Mouse (Mus musculus): ENCODE data around the gene Cyp2c69. TPM values are rescaled to one million over a fixed set of nuclear protein-coding genes. Genes with fewer than 3 reads are reported as not detected.

Cyp2c69 gene
- polyA plus RNA-seq (2014; fragmentation: Illumina TruSeq; extraction: RNeasy Lipid Tissue Mini Kit (QIAGEN cat#74804); ENCODE audit: low read depth, low replicate concordance), result 1,828 TPM

GRCm38 (mm10) chr19:39886699-39887098 lies at the start of gene Cyp2c69:
Gene Cyp2c69, minus strand, starts transcription at chr19:39886799.

DNA sequence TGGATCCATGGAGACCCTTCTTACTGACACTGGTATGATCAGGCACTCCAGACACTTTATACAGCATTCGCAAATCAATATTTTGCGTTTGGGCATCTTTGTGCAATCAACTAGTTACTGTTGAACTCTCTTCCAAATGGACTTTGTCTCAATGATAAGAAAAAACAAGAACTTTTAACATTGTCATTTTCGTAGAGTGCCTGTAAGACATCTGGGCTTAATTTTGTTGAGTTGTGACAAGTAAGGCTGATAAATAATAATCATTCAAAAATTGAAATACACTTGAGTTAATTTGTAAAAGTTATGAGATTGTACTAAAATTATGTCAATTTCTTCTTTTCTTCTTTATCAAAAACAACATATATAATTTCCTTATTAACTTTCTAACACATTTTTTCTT lies 73.9 kb downstream of the Cyp2c69 start, which contains the start of gene Cyp2c40:
Cyp2c40 (minus strand) TSS at position 101 of the 400 bp plus-strand sequence.

Other genes with a start within 250 kb of the Cyp2c69 start
- gene Cyp2c67, start 237.7 kb downstream of the Cyp2c69 start, polyA plus RNA-seq (2014; fragmentation: Illumina TruSeq; extraction: RNeasy Lipid Tissue Mini Kit (QIAGEN cat#74804); ENCODE audit: low read depth, low replicate concordance), result 548 TPM
- gene Cyp2c68, start 145.7 kb downstream of the Cyp2c69 start, polyA plus RNA-seq (2014; fragmentation: Illumina TruSeq; extraction: RNeasy Lipid Tissue Mini Kit (QIAGEN cat#74804); ENCODE audit: low read depth, low replicate concordance), result 1,677 TPM
- 2,458 TPM for gene Cyp2c40, start 74.0 kb downstream of the Cyp2c69 start, polyA plus RNA-seq (2014; fragmentation: Illumina TruSeq; extraction: RNeasy Lipid Tissue Mini Kit (QIAGEN cat#74804); ENCODE audit: low read depth, low replicate concordance)
- gene Cyp2c37, start 105.6 kb upstream of the Cyp2c69 start, polyA plus RNA-seq (2014; fragmentation: Illumina TruSeq; extraction: RNeasy Lipid Tissue Mini Kit (QIAGEN cat#74804); ENCODE audit: low read depth, low replicate concordance), result 2,422 TPM
- gene Cyp2c54, start 187.0 kb upstream of the Cyp2c69 start, polyA plus RNA-seq (2014; fragmentation: Illumina TruSeq; extraction: RNeasy Lipid Tissue Mini Kit (QIAGEN cat#74804); ENCODE audit: low read depth, low replicate concordance), result 2,030 TPM
- 4,076 TPM for gene Cyp2c50, start 202.9 kb upstream of the Cyp2c69 start, polyA plus RNA-seq (2014; fragmentation: Illumina TruSeq; extraction: RNeasy Lipid Tissue Mini Kit (QIAGEN cat#74804); ENCODE audit: low read depth, low replicate concordance)